Mouse (Mus musculus) cerebellum, postnatal 36 days (tissue): ENCODE data around the gene Cma1.
"Not testable (repeated sequence)": the region's sequence is repeated elsewhere in the genome, so short reads cannot be mapped to it uniquely, and the experiment has no call there.

Experiments
- DNase-seq, 2 experiments: peaks; one replicate each; pipeline ENCODE4 v3.0.0; 2021 to 2022; ENCODE audit warnings: mixed read lengths in 2 of 2

Gene Cma1

GRCm38 (mm10) chr14:55944575-55944974 lies at the start of gene Cma1:
TSS of gene Cma1 (minus strand) at chr14:55944675.
- no peak for DNase-seq

DNA sequence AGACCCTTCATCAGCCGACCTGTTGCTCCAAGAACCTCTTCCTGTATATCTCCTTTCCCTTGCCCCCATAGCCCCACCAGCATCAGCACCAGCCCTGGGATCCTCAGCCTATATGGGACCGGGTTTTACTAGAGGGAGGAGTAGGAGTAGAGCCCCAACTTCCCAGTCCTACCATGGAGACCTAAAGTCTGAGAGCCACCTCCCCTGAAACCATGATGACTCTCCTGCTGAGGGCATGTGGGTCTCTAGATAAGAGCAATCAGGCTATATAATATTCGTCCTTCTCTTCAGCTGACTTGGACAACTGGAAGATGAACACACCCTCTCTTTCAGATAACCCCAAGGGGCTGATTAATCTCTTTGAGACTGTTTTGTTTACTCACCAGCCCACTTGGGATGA lies 43.0 kb upstream of the Cma1 start:
- DNase-seq, result not testable (repeated sequence)

DNA sequence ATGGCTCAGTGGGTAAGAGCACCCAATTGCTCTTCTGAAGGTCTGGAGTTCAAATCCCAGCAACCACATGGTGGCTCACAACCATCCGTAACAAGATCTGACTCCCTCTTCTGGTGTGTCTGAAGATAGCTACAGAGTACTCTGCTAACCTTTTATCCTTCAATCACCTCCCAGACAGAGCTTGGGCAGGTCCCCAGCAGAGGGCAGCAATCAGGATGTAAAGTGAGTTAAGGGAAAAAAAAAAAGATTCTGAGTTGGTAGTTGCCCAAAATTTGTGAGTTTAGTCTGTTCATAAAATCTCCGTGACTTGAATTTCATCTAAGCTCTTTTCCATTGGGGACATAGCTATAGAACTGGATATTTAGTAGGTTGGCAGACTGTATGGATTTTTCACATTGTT lies 19.4 kb upstream of the Cma1 start:
- not testable (repeated sequence) for DNase-seq

DNA sequence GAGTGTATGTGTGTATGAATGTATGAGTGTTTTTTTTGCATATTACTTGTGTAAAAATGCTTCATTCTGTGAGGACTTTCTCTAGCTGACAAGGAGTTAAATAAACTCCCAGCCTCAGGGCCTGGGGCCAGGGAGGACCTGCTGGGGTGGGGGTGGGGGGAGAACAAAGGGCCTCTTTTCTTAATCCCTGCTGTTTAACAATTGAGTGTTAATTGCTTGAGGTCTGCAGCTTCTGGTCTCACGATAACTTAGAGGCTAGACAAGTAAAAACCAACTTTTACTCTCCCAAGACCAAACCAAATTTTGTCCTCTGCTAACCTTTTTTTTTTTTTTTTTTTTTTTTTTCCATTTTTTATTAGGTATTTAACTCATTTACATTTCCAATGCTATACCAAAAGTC lies 18.8 kb upstream of the Cma1 start:
- DNase-seq, result no peak

GRCm38 (mm10) chr14:55950346-55951030 lies 6.0 kb upstream of the Cma1 start, which contains the start of gene Cma2:
TSS of gene Cma2 (plus strand) at chr14:55950980.
- no peak for DNase-seq

DNA sequence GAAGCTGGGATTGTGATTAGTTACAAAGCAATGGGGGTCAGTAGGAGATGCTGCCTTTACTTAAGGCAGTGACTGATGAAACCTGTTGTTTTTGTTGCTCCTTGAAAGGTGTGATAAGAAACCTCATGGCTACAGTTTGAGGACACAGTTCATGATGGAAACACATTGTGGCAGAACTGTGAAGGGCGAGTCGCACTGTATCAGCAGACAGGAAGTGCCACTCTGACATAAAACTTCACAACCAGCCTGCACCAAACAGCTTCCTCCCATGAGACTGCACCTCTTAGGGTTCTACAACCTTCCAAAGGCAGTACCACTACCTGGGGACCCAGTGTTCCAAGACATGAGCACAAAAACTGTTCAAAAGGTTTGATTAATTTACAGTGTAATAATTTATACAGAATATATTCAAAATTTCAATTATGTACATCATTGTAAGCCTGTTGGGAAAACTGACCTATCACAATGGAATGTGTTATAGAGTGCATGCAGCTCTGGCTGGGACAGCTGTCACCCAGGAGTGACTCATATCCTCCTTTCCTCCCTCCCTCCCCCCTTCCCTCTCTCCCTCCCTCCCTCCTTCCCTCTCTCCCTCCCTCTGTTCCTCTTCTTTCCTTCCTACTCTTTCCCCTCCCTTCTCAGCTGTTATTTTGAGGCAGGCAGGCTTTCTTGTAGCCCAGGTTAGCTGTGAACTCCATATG lies 1.9 kb upstream of the Cma1 start:
- DNase-seq, result no peak

DNA sequence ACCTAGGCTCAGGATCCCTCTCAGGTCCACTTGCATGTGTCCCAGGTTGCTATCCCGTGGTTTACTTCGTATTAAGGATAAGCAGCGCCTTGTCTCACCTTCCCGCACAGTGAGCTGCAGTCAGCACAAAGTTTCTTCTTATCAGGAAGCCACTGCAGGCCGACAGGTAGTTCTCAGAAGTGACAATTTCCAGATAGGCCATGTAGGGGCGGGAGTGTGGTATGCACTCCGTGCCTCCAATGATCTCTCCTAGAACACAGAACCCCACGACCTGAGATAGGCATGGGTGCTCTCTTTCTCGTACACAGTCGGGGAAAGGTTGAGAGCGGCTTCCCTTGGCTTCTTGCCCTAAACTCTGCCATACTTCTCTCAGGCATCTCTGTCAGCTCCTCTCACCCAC lies 874 bp downstream of the Cma1 start:
- no peak for DNase-seq

- peak in 1 of 2 experiments; percentile 12 for DNase-seq
Measured at GRCm38 (mm10) chr14:55940070-55940800, 4.2 kb downstream of the Cma1 start.

DNA sequence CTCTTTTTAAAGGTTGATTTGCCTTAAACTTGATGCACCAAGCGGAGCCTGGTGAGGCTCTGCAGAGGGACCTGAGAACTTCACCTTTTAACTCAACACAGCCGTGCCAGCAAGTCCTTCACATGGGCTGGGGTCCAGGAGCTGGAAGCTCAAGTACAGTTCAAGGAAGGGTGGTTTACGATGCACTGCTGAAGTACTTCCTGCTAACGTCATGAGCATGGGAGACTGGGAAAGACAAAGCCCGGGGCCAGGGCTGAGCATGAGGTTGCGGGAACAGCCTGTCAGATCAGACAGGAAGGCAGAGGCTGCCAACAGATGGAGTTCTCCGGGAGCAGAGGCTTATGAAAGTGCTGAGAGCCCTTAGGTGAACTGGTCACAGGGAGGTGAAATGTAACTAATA lies 10.9 kb downstream of the Cma1 start:
- DNase-seq, result no peak

DNA sequence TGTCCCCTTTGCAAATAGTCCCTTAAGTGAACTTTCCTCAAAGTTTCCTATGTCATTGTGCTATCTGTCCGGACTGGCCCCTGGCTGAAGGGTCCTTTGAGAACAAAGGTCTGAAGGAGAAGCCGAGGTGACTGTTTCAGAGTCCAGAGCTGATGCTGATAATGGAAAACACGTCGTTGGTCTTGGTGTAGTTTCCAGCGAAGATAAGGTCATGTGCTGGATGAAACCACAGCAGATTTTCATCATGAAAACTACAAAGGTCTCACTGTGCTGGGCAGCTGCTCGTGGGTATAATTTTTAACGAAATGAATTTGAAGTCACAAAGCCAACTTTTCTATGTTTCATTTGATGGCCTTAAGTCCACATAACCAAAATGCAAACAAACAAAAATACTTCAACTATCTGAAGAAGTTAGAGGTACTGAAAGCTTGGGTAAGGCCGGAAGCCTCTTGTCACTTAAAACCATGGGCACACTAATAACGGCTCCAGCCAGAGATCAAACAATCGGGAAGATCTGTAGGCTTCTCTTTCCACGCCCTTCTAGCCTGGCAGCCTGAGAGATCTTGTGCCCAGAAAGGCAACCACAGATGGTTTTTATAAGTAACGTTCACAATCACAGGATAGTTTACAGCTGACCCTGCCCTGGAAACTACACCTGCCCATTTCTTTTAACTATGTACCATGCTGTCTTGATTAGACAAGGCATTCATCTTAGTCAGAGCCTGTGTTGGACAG lies 15.0 kb downstream of the Cma1 start:
- no peak for DNase-seq

DNA sequence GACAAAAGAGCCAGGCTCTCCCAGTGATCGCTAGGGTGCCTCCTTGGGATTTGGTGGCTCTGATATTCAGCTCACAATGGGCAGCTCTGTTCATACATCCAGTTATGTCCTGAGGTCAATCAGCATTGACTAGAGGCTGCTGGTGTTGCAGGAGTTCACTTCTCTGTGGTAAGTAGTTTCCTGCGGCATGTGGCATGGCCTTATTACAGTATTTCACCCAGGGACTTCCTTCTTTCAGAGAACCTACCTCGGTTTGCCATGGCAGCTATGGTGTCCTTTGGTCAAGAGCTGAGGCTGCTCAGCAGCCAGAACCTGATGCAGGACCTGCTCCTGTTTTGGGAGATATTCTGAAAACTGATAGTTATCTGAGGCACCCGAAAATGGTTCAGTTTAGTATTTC lies 17.6 kb downstream of the Cma1 start:
- no peak for DNase-seq

GRCm38 (mm10) chr14:55922475-55923232 lies 21.8 kb downstream of the Cma1 start:
- no peak for DNase-seq

GRCm38 (mm10) chr14:55918240-55919082 lies 26.0 kb downstream of the Cma1 start:
- peak; percentile 70 to 85 for DNase-seq

DNA sequence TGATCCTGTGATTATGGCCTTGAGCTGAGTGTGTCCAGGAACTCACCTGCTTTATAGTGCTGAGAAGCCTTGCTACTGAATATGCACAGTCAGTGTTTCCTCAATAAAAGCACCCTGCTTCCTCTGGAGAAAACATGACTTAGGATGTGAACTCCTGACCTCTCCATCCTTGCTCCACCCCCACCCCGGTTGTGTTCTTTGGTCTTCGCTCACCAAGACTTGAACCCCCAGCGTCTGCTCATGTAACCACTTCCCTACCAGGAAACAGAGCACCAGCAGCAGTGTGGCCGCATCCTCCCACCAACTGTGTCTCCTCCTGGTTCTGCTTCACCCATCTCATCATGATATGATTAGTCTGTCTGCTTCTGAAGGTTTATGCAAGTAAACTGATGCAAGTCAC lies 31.1 kb downstream of the Cma1 start:
- no peak for DNase-seq

DNA sequence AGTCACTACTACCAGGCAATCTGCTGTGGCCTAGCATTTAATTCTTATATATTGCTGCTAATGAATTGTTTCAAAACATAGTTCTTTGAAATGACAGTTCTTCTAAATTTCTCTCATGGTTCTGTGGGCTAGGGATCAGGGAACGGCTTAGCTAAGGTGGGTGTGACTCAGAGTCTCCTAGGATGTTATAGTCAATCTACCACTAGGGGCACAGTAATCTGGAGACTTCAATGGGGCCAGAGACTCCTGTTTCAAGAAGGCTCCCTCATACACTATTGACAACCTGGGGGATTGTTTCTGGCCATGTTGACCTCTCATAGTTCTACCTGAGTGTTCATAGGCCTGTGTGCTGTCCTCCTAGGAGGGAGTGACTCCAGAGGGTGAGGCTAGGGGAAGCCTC lies 39.0 kb downstream of the Cma1 start:
- no peak for DNase-seq

DNA sequence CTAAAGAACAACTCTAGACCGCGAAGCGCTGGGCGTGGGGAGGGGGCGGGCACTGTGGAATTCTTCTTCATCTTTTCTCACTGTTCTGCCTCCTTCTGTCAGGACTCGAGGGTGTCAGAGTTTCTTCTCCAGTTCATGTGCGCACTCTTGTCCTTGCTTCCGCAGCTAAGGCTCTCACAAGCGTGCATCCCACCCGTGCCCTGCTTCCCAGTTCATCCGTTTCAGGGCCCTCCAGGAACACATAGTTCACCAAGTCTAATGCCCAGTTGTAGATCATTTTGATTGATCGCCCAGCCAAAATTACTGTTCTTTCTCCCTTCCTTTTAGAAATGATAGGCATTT lies 44.1 kb downstream of the Cma1 start:
- DNase-seq, result no peak

- DNase-seq, result peak; percentile 92 to 93
Measured at GRCm38 (mm10) chr14:55899701-55900413, 44.6 kb downstream of the Cma1 start, which contains the start of gene Sdr39u1. TSS of gene Sdr39u1 (minus strand) at chr14:55900293.

DNA sequence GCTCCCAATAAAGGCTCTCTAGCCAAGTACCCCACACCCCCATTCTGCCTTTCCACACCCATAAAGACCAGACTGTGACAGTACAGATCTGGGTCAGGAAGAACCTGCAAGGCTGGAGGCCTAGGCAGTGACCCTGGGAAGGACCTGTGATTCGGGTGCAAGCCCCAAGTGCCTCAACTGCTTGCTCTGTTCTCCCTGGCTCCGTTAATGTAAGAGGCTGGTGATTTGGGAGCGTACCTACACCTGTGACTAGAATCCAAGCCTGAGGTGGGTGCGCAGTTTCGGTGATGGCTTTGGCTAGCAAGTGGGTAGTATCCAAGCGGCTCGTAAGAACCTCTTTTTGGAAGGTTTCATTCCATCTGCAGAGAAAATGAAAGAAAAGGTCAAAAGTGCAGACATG lies 45.5 kb downstream of the Cma1 start:
- DNase-seq, result no peak

GRCm38 (mm10) chr14:55897671-55898070 lies 46.8 kb downstream of the Cma1 start:
- no peak for DNase-seq
